Mouse (Mus musculus): ENCODE results near the gene Defb19.

DNA sequence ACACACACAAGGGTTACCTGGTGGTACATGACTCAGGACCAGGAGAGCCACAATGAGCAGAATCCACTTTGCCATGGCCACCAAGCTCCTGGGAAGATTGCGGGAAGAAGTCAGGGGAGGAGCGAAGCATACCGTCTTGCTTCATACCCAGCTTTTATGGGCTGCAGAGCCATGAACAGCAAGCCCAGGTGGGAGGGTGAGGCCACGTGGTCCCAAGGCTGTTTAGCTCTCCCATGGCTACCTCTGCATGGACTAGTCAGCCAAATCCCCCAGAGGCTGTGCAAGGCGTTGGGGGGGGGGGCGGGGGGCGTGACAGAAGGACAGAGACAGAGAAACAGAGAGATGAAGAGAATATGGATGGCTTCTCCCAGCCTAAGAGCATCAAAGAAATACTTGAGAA is 42.8 kb upstream of the Defb19 start, which contains the start of gene Defb25:
- no peak for TF ChIP-seq CTCF (IDR thresholded peaks at IDR 0.05; ENCODE audit: control insufficient read depth, insufficient read depth, insufficient read length)
- TF ChIP-seq CEBPB (IDR thresholded peaks at IDR 0.05; ENCODE audit: low read depth) = no peak
- no peak for TF ChIP-seq MYOD1 (IDR thresholded peaks at IDR 0.05; ENCODE audit: control insufficient read depth, insufficient read length, low read depth)
- TF ChIP-seq MYOG (IDR thresholded peaks at IDR 0.05; ENCODE audit: control insufficient read depth, extremely low read depth, insufficient read length) = no peak

All from C2C12 (cell line).